Mouse (Mus musculus) olfactory bulb, adult 2 months (tissue): Measurements from ENCODE around the gene Cactin.

Source experiments
- CTCF ChIP-seq: fragments of 200-500 bp; IDR thresholded peaks from 2 replicates; pipeline ENCODE4 v1.5.1; 2012; ENCODE audit warnings: low read depth, mild to moderate bottlenecking, low read length, moderate library complexity; ENCODE audit not compliant: insufficient read depth
- POLR2A ChIP-seq: fragments of 200-500 bp; IDR thresholded peaks from 2 replicates; pipeline ENCODE4 v1.6.1; 2012; ENCODE audit warnings: mild to moderate bottlenecking, low read depth, low read length, moderate library complexity; ENCODE audit not compliant: insufficient read depth

DNA sequence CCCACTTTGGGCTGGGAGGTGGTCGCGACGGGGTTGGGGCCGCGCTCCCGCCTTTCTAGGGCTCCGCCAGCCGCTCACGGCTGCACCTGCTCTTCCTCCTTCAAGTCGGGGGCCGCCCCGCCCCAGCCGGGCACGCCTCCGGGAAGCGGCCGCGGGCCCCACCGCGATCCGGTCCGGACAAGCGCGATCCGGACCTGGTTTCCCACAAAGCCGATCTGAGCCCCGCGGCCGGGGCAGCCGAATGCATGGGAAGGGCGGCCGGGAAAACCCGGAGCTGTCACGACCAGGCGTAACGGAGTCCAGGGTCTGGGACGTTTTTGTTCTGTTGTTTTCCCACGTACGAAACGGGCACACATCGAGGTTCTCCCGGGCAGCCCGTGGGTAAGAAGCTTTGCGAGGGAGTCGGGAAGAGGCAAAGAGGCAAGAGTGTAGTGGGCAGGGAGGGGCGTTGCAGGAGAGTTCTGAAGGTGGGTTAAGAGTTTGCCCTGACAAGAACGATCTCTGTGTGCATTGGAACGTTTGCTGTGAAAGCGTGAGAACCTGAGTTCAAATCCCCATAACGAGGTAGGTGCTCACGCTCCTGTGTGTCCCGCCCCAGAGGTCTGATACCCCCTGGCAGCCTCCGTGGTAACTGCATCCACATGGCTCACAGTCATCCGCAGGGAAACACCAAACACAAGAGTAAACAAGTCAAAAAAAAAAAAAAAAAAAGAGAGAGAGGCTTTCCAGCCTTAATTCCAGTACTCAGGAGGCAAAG lies 35.0 kb upstream of the Cactin start:
- TF ChIP-seq CTCF, result no peak
- TF ChIP-seq POLR2A, result no peak
